Mouse (Mus musculus): ENCODE data around the gene Nacc1. TPM values are rescaled to one million over a fixed set of nuclear protein-coding genes. Genes with fewer than 3 reads are reported as not detected.

Nacc1 gene
- polyA plus RNA-seq, 1 experiment from 2014 or later: 25.6 TPM

DNA sequence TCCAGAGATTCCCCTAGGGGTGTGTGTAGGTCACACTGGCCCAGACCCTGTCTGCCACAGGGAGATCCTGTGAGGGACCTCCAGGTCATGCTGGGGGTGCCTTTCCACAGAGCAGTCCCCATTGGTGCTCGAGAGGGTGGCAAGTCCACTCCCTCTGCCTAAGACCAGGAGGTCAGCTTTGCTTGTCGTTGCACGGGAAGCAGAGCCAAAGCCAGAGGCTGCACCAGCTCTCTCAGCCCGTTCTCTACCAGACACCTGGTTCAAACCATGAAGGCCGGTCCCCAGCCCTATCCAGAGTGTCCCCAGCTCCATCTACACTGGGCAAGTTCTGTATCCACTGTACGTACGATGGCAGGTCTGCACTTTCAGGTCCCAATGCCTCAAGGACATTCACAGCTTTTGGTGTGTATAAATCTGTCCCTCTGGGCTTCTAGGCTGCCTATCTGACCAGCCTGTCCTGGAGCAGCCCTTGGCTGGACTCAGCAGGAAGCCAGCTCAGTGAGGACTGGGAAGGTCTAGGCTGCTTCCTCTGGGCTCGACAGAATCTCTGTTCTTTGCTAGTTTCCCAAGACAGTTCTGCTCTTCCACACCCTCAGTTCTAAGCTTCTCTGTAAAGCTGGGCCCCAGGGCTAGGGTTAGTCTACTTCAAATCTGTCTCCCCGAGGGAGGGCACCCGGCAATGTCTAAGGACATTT lies 37.7 kb upstream of the Nacc1 start:
- Histone ChIP-seq H3K4me3 (replicated peaks) (no peak overlapping the region), H3K4me2 (no peak overlapping the region), H3K27me3 (0 out of 2 replicates have a peak, but pooled peaks cover 6% of the 10 kb centered on the region), H3K9me3 (replicated peaks) (no peaks in the 10 kb centered on the region), H3K4me1 (peaks cover 79% of the 10 kb centered on the region), H3K9ac (no peak overlapping the region), H3K36me3 (peaks cover 16% of the 10 kb centered on the region), H3K27ac (peak overlapping the region; percentile 29; the same call in 1 of the 2 replicates)
- WGBS: 43% methylated on average over 10 of the region's 10 CpGs
- no peak for ATAC-seq (replicated peaks; ENCODE audit: low FRiP score)

DNA sequence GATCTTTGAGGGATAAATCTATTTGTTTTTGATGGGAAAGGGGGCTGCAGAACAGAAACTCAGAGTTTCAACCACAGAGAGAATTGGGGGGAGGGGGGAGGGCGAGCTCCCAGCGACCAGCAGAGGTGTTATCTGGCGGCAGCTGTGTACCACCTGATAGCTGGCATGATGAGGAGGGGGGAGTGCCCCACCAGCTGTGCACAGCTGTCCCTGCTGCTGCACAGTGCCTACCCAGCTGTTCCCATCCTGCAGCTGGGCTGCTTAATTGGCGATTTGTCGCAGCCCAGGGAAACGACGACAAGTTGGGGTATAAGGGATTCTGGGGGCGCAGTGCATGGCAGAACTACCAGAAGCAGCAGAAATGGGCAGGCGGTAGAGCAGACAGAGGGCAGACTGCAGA lies 37.0 kb upstream of the Nacc1 start:
- Histone ChIP-seq H3K27me3 (peaks cover 11% of the 10 kb centered on the region; the same call in 1 of the 2 replicates), H3K4me3 (replicated peaks) (no peak overlapping the region), H3K27ac (0 out of 2 replicates have a peak overlapping the region, but pooled peaks have one; percentile 87), H3K4me2 (no peak overlapping the region), H3K9ac (no peak overlapping the region), H3K4me1 (peaks cover 73% of the 10 kb centered on the region), H3K9me3 (replicated peaks) (no peaks in the 10 kb centered on the region), H3K36me3 (peaks cover 19% of the 10 kb centered on the region)
- 53% methylated on average over 9 of the region's 9 CpGs for WGBS
- ATAC-seq (replicated peaks; ENCODE audit: low FRiP score): no peak

DNA sequence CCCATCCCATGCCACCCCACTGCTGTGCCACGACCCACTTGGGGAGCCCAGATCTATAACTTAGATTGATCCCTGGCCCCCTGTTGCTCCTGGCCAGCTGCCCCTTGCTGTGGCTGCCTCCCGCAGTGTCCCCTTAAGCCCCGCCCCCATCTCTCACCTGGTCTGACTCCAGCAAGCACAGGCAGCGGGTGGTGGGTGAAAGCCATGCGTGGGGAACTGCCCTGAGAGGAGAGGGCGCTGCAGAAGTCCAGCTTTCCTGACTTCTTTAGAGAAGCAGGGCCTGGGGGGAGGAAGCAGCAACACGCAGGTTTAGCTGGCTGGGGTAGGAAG lies 35.9 kb upstream of the Nacc1 start:
- peaks cover 68% of the 10 kb centered on the region for H3K4me1 ChIP-seq
- no peak overlapping the region for H3K4me3 ChIP-seq (replicated peaks)

DNA sequence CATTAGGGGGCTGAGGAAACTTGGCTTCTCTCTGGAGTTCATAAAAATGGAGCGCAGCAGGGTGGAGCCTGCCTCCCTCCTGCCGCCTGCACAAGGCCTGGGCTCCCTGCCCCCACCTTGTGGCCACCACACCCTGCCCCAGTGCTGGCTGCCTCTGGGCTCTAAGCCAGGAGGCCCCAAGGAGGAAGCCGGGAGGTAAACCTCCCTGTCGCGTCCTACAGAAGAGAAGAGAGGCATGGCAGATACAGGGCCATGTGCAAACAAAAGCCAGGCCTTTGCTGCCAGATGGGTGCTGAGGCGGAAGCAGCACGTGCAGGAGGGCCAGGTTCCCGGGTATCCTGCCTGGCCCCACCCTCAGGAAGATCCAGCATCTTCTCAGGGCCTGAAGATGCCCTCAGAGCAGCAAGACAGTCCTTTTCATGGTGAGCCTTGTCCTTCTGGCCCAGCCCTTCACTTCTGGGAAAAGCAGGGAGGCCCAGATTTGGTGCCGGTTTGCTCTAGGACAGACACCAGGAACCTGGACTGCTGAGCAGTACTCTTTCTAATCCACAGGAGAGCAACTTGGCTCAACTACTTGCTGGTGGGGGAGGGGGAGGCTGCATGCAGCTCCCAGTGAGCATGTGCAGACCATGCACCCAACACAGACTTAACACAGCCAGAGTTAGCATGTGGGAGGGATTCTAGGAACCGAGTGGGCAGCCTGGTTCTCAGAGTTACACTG lies 35.3 kb upstream of the Nacc1 start, which contains the start of gene G430095P16Rik:
TSS of gene G430095P16Rik (plus strand) at position 158 of the 721 bp plus-strand sequence.
- Histone ChIP-seq H3K36me3 (peaks cover 20% of the 10 kb centered on the region), H3K4me2 (peak within 1 kb of the TSS; percentile 29), H3K4me3 (replicated peaks) (no peak within 1 kb of the TSS), H3K27ac (peak within 1 kb of the TSS; percentile 87), H3K4me1 (peaks cover 62% of the 10 kb centered on the region), H3K27me3 (peaks cover 24% of the 10 kb centered on the region), H3K9me3 (replicated peaks) (no peaks in the 10 kb centered on the region), H3K9ac (peak within 1 kb of the TSS; percentile 27; the same call in 1 of the 2 replicates)
- WGBS: 23% methylated on average over 10 of the region's 10 CpGs
- peak; percentile 83 for ATAC-seq (replicated peaks; ENCODE audit: low FRiP score)

More for the DNA sequence above, 35.9 kb upstream of the Nacc1 start:
- Histone ChIP-seq H3K36me3 (peaks cover 20% of the 10 kb centered on the region), H3K27ac (peak overlapping the region; percentile 87), H3K4me2 (peak overlapping the region; percentile 29), H3K27me3 (peaks cover 21% of the 10 kb centered on the region), H3K9ac (peak overlapping the region; percentile 27; the same call in 1 of the 2 replicates), H3K9me3 (replicated peaks) (no peaks in the 10 kb centered on the region)
- 24% methylated on average over 7 of the region's 7 CpGs for WGBS
- ATAC-seq (replicated peaks; ENCODE audit: low FRiP score): no peak

DNA sequence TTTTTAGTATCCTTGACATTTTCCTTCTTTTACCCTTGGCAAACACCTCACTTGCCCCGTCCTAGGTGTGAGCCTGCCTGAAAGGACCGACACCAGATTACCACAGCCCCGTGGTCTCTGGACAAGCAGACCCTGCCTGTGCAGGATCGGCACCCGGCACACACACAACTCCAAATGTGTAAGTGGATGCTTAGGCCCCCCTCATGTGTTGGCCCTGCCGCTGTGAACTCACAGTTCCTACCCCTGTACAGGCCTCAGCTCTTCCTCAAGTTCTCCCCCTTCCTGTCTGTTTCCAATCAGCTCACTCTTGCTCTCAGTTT lies 34.8 kb upstream of the Nacc1 start:
- Histone ChIP-seq H3K36me3 (peaks cover 22% of the 10 kb centered on the region), H3K27ac (peak overlapping the region; percentile 87), H3K4me3 (replicated peaks) (no peak overlapping the region), H3K27me3 (peaks cover 29% of the 10 kb centered on the region), H3K9ac (no peak overlapping the region), H3K4me1 (peaks cover 58% of the 10 kb centered on the region), H3K4me2 (peak overlapping the region; percentile 29), H3K9me3 (replicated peaks) (no peaks in the 10 kb centered on the region)
- no peak for ATAC-seq (replicated peaks; ENCODE audit: low FRiP score)
- WGBS: 69% methylated on average over 6 of the region's 6 CpGs

DNA sequence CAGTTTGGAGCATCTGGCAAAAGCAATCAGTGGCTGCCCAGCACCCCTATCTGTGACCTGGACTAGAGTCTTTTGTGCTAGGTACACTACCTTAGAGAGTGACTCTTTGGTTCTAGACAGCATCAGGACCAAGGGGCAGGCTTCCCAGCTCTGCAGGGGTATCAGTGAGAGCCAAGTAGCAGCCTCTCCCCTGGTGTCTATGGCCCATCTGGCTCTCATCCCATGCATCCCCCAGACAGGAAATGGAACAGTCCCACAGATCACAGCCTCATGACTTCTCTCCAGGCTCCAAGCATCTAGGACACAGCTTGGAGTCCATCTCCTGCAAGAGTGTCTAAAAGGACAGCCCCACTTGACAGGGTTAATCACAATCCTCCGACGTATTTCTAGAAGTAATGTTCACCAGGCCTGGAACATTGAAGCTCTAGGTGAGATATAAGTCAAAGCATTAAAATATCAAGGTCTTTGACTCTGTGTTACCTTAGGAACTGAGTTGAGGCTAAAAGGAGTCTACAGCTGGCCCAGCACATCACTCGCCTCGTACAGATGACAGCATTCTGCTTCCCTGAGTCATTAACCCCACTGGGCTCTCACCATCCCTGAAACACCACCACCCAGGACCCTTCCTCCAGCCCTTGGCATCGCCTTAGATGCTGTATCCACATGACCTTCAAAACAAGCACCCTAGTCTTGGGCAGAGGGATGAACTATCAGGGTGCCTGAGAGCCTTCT lies 31.5 kb upstream of the Nacc1 start:
- Histone ChIP-seq H3K36me3 (peaks cover 16% of the 10 kb centered on the region; the same call in 1 of the 2 replicates), H3K27ac (no peak overlapping the region), H3K9ac (no peak overlapping the region), H3K9me3 (replicated peaks) (no peaks in the 10 kb centered on the region), H3K27me3 (peaks cover 56% of the 10 kb centered on the region), H3K4me2 (no peak overlapping the region), H3K4me3 (replicated peaks) (no peak overlapping the region), H3K4me1 (peaks cover 47% of the 10 kb centered on the region)
- no peak for ATAC-seq (replicated peaks; ENCODE audit: low FRiP score)
- WGBS: 81% methylated on average over 5 of the region's 5 CpGs

DNA sequence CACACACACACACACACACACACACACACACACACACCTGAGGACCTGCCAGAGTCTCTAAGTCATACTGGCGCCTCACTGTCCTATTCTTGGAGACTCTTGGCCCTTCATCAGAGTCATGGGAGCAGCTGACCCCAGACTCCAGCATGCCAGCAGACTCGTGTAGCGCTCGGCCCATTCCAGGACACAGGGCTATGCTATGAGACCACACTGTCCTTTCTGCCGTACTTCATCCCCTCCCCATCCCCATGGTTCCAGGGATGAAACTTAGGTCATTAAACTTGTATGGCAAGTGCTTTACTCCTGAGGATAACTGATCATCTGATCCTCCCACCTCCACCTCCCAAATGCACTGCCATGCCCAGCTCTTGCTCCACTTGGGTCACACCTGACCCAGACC lies 30.8 kb upstream of the Nacc1 start:
- no peak overlapping the region for H3K27ac ChIP-seq
- no peak overlapping the region for H3K4me2 ChIP-seq
- peaks cover 62% of the 10 kb centered on the region for H3K27me3 ChIP-seq
- H3K4me3 ChIP-seq (replicated peaks): no peak overlapping the region
- 78% methylated on average over 5 of the region's 5 CpGs for WGBS
- no peak overlapping the region for H3K9ac ChIP-seq
- peaks cover 16% of the 10 kb centered on the region; the same call in 1 of the 2 replicates for H3K36me3 ChIP-seq
- ATAC-seq (replicated peaks; ENCODE audit: low FRiP score): no peak
- peaks cover 47% of the 10 kb centered on the region for H3K4me1 ChIP-seq
- H3K9me3 ChIP-seq (replicated peaks): no peaks in the 10 kb centered on the region

DNA sequence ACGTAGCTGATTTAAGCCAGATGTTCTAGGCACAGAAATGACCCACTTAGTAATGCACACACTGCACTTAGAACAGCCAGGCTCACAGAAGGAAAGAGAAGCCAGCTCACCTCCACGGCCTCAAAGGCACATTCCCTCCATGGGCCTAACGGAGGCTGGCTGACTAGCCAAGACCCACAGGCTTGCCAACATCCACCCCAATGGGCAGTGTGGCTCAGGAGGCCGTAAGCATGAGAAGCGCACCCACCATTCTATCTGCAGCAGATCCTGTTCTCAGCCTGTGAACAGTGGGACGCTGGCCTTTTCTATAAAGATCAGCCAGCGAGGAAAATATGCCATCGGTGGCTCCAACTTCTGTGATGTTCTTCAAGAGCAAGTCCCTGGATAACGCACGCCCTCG lies 29.1 kb upstream of the Nacc1 start:
- Histone ChIP-seq H3K36me3 (peaks cover 16% of the 10 kb centered on the region; the same call in 1 of the 2 replicates), H3K4me3 (replicated peaks) (no peak overlapping the region), H3K4me2 (no peak overlapping the region), H3K4me1 (peaks cover 47% of the 10 kb centered on the region), H3K27me3 (peaks cover 69% of the 10 kb centered on the region), H3K9me3 (replicated peaks) (no peaks in the 10 kb centered on the region), H3K27ac (no peak overlapping the region), H3K9ac (no peak overlapping the region)
- no peak for ATAC-seq (replicated peaks; ENCODE audit: low FRiP score)
- 90% methylated on average over 11 of the region's 11 CpGs for WGBS

DNA sequence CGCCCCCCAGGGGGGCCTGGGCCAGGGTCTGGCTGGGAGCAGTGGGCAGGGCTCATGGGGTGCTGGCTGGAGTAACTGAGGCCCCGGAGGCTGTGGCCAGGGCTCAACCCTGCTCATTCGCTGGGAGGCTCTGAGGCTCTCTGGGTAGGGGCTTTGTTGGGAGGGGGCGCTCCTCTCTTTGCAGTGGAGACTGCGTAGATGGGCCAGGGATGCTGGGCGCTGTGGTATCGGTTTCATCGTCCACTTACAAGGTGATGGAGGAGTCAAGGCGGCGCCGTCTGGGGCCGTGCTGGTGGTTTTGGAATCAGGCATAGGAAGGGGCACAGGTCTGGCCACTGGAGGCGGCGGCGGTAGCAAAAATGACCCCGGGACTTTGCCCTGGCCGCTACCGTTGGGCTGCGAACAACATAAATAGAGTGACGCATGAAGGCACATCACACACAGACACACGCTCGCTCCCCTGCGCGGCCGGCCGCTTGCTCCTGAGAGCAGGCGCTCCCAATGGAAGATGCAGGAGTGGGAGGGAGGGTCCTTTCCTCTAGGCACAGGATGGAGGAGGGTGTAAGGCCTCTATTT lies 28.3 kb upstream of the Nacc1 start:
- Histone ChIP-seq H3K4me3 (replicated peaks) (0 out of 2 replicates have a peak overlapping the region, but pooled peaks have one; percentile 9), H3K27ac (no peak overlapping the region), H3K27me3 (peaks cover 73% of the 10 kb centered on the region), H3K9ac (no peak overlapping the region), H3K4me2 (peak overlapping the region; percentile 22), H3K36me3 (peaks cover 16% of the 10 kb centered on the region; the same call in 1 of the 2 replicates), H3K4me1 (peaks cover 48% of the 10 kb centered on the region), H3K9me3 (replicated peaks) (no peaks in the 10 kb centered on the region)
- WGBS: 12% methylated on average over 27 of the region's 27 CpGs
- ATAC-seq (replicated peaks; ENCODE audit: low FRiP score): 0 out of 2 replicates have a peak, but pooled peaks have one; percentile 3

DNA sequence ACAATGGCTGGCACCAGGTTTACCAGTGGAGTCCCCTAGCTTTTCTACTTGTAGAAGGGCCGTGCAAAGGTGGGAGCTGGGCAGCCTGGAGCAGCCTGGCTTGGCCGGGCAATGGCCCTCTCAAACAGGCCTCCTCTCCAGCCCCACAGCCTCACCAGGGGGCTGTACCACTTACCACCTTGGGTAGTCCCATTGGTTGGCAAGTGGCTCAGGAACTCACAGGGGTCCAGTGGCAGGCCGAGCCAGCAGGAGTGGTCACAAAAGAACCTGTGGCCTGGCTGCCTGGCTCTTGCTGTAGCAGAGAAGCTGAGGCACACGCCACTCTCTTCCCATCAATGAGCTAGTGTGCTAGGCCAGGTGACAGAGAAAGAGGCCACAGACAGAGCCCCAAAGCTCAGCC lies 26.5 kb upstream of the Nacc1 start:
- Histone ChIP-seq H3K27ac (peak overlapping the region; percentile 90), H3K9ac (no peak overlapping the region), H3K4me3 (replicated peaks) (no peak overlapping the region), H3K36me3 (peaks cover 11% of the 10 kb centered on the region; the same call in 1 of the 2 replicates), H3K4me2 (no peak overlapping the region), H3K9me3 (replicated peaks) (no peaks in the 10 kb centered on the region), H3K4me1 (peaks cover 56% of the 10 kb centered on the region), H3K27me3 (peaks cover 71% of the 10 kb centered on the region)
- WGBS: 63% methylated on average over 4 of the region's 4 CpGs
- ATAC-seq (replicated peaks; ENCODE audit: low FRiP score): no peak

DNA sequence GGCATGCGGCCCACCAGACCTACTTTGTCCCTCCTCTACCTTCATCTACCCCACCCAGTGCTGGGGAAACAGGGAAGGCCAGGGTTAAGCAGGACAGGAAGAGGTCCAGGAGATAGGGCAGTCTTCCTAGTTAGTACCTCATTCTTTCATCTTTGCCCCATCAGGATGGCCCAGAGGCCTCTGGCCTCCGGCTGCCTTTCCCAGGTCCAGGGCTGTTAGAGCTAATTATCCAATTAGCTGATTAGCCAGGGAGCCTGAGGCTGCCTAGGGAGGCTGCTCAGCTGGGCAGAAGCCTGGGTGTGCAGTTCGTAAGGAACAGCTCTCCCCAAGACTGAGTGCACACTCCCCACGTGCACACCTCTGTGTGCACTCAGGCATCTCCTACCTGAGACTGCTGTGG lies 25.7 kb upstream of the Nacc1 start:
- Histone ChIP-seq H3K9me3 (replicated peaks) (no peaks in the 10 kb centered on the region), H3K9ac (no peak overlapping the region), H3K27ac (peak overlapping the region; percentile 90), H3K4me3 (replicated peaks) (no peak overlapping the region), H3K4me1 (peaks cover 63% of the 10 kb centered on the region), H3K27me3 (peaks cover 70% of the 10 kb centered on the region), H3K4me2 (peak overlapping the region; percentile 12; the same call in 1 of the 2 replicates), H3K36me3 (peaks cover 11% of the 10 kb centered on the region; the same call in 1 of the 2 replicates)
- 29% methylated on average over 4 of the region's 4 CpGs for WGBS
- no peak for ATAC-seq (replicated peaks; ENCODE audit: low FRiP score)

Measured in kidney, embryonic 15.5 days (tissue).